Mouse (Mus musculus) lung, postnatal 0 days (tissue): ENCODE results near the gene Bdkrb2. TPM values are rescaled to one million over a fixed set of nuclear protein-coding genes. Genes with fewer than 3 reads are reported as not detected.

Experiments used
- ATAC-seq: fragments of 200-750 bp; cut with Nextera tagmentation; 2 replicates; pipeline ENCODE4 v1.8.0; 2017; ENCODE audit warnings: moderate library complexity
- DNase-seq: peaks from one replicate; pipeline ENCODE4 v3.0.0-alpha.2; 2016; ENCODE audit warnings: low spot score
- H3K27ac ChIP-seq: fragments of 300-500 bp; sonication (generic); 2 replicates; pipeline ENCODE4 v1.5.1; 2014; ENCODE audit warnings: antibody characterized with exemption, mild to moderate bottlenecking, low read length, mixed read lengths
- H3K27me3 ChIP-seq: fragments of 300-500 bp; sonication (generic); replicated peaks from 2 replicates; pipeline ENCODE4 v1.6.1; 2014; ENCODE audit warnings: low read length, mixed read lengths; ENCODE audit not compliant: insufficient read depth
- H3K36me3 ChIP-seq: fragments of 300-500 bp; sonication (generic); 2 replicates; pipeline ENCODE4 v1.6.1; 2014; ENCODE audit warnings: low read length, mixed read lengths; ENCODE audit not compliant: insufficient read depth
- H3K4me1 ChIP-seq: fragments of 300-500 bp; sonication (generic); 2 replicates; pipeline ENCODE4 v1.6.1; 2014; ENCODE audit warnings: antibody characterized with exemption, low read depth, low read length, mixed read lengths; ENCODE audit not compliant: insufficient read depth
- H3K4me2 ChIP-seq: fragments of 300-500 bp; sonication (generic); replicated peaks from 2 replicates; pipeline ENCODE4 v1.6.1; 2014; ENCODE audit warnings: low read depth, mild to moderate bottlenecking, low read length, moderate library complexity, mixed read lengths
- H3K4me3 ChIP-seq: fragments of 300-500 bp; sonication (generic); 2 replicates; pipeline ENCODE4 v1.5.1; 2014; ENCODE audit warnings: low read depth, low read length
- H3K9ac ChIP-seq: fragments of 300-500 bp; sonication (generic); replicated peaks from 2 replicates; pipeline ENCODE4 v1.6.1; 2014; ENCODE audit warnings: low read depth, mild to moderate bottlenecking
- H3K9me3 ChIP-seq: fragments of 300-500 bp; sonication (generic); 2 replicates; pipeline ENCODE4 v1.6.1; 2016; ENCODE audit warnings: low read length, mixed read lengths
- CTCF ChIP-seq: IDR thresholded peaks from 2 replicates; pipeline ENCODE4 v1.5.1; 2016; ENCODE audit warnings: antibody characterized with exemption, mild to moderate bottlenecking
- EP300 ChIP-seq: IDR thresholded peaks from 2 replicates; pipeline ENCODE4 v1.6.1; 2016; ENCODE audit warnings: antibody characterized with exemption, mild to moderate bottlenecking, control low read depth
- WGBS: fragments of 180-500 bp; shearing (Covaris S2); extraction: QIAGEN DNeasy Blood & Tissue Kit; methylation state at CpG from one replicate; pipeline ENCODE4 v1.1.7; 2014; 5-methylcytosine and 5-hydroxymethylcytosine counted together
- polyA plus RNA-seq: library from polyadenylated mRNA; unstranded; fragments of >200 nt; fragmentation: Nextera tagmentation; extraction: Ambion mirVana; gene quantifications from 2 replicates; pipeline ENCODE4 v1.2.1, GENCODE M21; 2015

Gene Bdkrb2
- polyA plus RNA-seq, 1 experiment from 2014 or later, result 2.5 TPM

GRCm38 (mm10) chr12:105637554-105637953 is 74.5 kb downstream of the Bdkrb2 start:
- Histone ChIP-seq H3K9me3 (no peaks in the 10 kb centered on the region), H3K27me3 (no peaks in the 10 kb centered on the region), H3K9ac (no peak overlapping the region), H3K4me3 (no peak overlapping the region), H3K4me2 (no peak overlapping the region), H3K4me1 (no peaks in the 10 kb centered on the region), H3K36me3 (peaks cover 72% of the 10 kb centered on the region), H3K27ac (no peak overlapping the region)
- DNase-seq (no peak), ATAC-seq (no peak)
- TF ChIP-seq CTCF, result peak; percentile 33
- no peak for TF ChIP-seq EP300
- WGBS, result 70% methylated on average over 4 of the region's 4 CpGs

GRCm38 (mm10) chr12:105642770-105643321 is 79.8 kb downstream of the Bdkrb2 start:
- WGBS, result 55% methylated on average over 11 of the region's 11 CpGs
- H3K9ac ChIP-seq, result no peak overlapping the region
- H3K9me3 ChIP-seq, result no peaks in the 10 kb centered on the region
- no peaks in the 10 kb centered on the region for H3K27me3 ChIP-seq
- DNase-seq, result peak; percentile 30
- TF ChIP-seq EP300, result no peak
- TF ChIP-seq CTCF, result no peak
- peak; percentile 65 for ATAC-seq
- peaks cover 69% of the 10 kb centered on the region for H3K36me3 ChIP-seq
- H3K4me2 ChIP-seq, result no peak overlapping the region
- no peak overlapping the region for H3K4me3 ChIP-seq
- H3K27ac ChIP-seq, result no peak overlapping the region
- H3K4me1 ChIP-seq, result no peaks in the 10 kb centered on the region

Other genes with a start within 250 kb of the Bdkrb2 start
- not detected in 2 replicates for gene Tunar, start 229.4 kb upstream of the Bdkrb2 start, polyA plus RNA-seq
- 0.54 and 0.67 TPM in 2 replicates for gene D430019H16Rik, start 109.4 kb upstream of the Bdkrb2 start, polyA plus RNA-seq
- gene Bdkrb1, start 39.9 kb downstream of the Bdkrb2 start, polyA plus RNA-seq, result 0.26 and 0.37 TPM in 2 replicates
- gene Gskip, start 121.6 kb downstream of the Bdkrb2 start, polyA plus RNA-seq, result 26.5 and 27.7 TPM in 2 replicates
- 6.4 and 7.5 TPM in 2 replicates for gene Atg2b, start 122.0 kb downstream of the Bdkrb2 start, polyA plus RNA-seq
- 3.2 and 5.1 TPM in 2 replicates for gene Ak7, start 142.8 kb downstream of the Bdkrb2 start, polyA plus RNA-seq
- 102 and 116 TPM in 2 replicates for gene Papola, start 221.5 kb downstream of the Bdkrb2 start, polyA plus RNA-seq